Mouse (Mus musculus): ENCODE results near the gene H2afy.

The H2afy gene

DNA sequence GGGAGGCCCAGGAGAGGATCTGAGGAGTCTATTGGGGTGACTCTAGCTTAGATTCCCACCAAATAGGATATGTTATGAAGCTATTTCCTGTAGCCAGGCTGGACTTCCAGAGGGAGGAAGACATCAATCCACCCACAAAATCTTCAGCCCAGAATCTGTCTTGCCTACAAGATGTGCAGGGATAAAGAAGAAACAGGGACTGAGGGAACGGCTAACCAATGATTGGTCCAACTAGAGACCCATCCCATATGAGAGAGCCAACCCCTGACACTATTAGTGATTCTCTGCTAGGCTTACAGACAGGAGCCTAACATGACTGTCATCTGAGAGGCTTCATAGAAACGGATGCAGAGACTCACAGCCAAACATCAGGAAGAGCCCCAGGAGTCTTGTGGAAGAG is 7.9 kb upstream of the H2afy start:
- no peak for DNase-seq

DNA sequence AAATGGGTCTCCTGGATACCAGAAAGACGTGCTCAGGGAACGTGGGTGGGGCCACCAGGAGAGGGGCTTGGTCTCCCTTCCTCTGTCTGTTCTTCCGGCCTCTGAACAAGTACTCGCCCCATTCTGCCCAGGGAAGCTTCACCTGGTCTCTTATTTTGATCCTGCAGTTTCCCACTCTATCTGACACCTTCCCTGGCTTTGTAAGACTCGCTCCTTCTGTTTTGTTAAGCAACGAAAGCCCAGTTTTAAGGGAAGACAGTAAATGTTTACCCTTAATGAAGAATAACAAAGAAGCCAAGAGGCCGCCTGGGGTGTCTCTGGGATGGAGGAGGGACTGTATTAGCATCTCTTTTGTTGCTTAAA is 7.0 kb upstream of the H2afy start:
- no peak for DNase-seq

DNA sequence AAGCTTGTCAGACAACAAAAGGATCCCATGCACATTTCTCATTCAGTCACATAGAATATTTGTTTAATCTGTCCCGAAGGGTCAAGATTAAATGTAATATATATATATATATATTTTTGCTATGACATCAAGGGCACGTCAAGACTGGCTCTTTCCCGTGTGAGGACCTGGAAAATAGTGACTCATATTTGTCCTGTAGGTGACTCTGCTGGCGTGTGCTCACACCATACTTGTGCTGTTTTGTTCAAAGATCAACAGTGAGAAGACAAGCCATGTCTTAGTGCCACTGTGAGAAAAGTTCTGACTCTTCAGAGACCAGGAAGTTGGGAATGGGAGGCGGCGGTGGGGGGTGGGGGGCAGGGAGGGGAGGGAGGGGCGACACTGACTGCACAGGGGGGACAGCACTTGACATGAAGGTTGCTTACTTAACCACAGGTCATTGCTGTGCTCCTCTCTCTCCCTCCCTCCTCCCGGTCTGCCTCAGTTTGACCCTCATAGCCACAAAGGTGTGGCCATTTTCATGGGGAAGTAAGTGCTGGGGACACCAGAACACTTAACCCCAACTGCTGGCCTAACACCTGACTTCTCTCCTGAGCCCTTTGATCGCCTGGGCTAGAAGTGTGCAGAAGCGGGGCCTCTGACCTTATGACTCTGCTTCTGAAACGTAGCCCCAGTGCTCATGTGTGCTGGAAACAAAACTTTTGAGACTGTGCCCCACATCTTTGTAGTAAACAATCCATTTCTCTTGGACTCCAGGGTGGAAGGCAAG is 6.4 kb upstream of the H2afy start:
- DNase-seq, result no peak

GRCm38 (mm10) chr13:56139167-56139751 is 3.1 kb upstream of the H2afy start:
- no peak for DNase-seq

GRCm38 (mm10) chr13:56135231-56136052 is 719 bp downstream of the H2afy start:
- peak; percentile 88 for DNase-seq

DNA sequence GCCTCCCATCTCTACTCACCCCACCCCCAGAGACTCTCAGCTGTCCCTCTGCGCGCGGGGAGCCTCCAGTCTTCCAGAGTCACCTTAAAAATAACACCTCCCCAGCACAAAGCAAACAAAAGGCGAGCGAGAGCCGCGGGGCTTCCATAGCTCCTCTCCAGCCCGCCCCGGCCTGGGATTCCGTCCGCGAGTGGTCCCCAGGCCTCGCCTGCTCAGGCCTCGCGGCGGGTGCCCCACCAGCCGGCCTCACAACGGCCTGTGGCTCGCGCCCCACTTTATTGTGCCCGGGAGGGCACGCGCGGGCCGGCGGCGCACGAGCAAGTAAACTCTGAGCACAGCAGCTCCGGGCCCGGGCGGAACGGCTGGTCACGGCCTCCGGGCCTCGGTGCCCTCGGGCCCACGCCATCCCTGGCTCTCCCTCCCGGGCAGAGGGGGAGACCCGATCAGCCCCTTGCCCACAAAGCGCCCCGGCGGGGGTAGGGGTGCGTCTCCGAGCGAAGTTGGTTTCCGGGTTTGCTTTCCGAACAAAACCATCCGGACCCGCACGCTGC is 1.5 kb downstream of the H2afy start:
- DNase-seq, result peak; percentile 48

- DNase-seq, result no peak
These were observed 2.1 kb downstream of the H2afy start for GRCm38 (mm10) chr13:56134031-56134430.

GRCm38 (mm10) chr13:56132941-56133340 is 3.2 kb downstream of the H2afy start:
- DNase-seq, result no peak

DNA sequence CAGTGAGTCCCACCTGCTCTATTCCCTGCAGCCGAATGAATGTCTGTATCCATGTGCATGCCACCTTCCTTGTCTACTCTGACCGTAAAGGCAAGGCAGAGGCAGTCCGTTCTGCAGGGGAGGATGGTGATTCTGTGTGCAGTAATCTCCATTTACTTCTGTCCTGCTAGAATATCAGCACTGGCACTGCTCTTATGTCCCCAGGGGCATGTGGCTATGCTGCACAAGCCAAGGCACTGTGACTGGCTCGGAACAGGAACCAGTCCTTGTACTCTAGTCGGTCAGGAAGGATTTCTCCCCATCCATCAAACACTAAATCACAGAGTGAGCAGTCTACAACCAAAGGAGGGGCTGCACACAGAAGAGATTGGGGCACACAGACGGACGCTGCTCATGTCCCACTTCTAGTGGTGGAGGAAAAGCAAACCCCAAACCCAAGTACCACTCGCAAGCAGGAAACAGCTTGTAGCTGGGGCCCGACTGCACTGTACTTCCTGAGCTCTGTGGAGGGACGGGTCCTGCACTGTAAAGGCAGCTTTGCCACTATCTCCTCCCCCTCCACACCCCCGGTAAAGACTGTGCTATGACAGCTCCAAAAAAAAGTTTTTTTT is 3.7 kb downstream of the H2afy start:
- no peak for DNase-seq

DNA sequence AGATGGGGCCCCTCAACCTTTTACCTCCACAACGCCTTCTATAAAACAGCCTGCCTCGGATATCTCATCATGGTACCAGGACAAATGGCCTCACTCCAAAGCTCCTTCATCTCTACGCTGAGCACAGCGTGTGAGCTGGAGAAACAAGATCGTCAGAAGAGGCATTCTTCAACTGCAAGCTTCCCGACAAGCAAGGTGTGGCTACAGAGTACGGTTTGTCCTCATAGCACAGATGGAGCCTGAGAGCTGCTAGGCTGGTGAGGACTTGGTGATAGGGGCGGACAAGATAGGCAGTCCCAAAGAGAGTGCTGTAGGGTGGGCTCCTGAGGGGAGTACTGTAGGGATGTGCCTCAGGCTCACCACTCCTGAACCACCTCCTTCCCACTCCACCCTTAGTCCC is 5.6 kb downstream of the H2afy start:
- no peak for DNase-seq

DNA sequence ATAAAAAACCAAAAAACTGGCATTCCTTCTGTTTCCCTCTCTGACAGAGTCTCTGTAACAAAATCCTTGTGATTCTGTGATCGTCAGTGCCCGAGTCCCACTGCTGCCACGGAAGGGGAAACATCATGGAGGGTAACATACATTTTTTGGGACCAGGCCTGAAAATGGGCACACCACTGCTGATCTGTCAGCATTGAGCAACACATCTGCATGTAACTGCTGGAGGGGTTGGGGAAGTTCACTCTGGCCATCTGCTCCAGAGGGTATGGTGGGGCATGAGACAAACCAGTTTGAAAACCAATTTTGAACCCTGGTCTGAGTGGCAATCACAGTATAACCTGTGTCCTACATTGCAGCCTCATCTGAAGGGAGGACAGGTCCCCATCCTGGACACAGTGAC is 6.6 kb downstream of the H2afy start:
- DNase-seq, result no peak

DNA sequence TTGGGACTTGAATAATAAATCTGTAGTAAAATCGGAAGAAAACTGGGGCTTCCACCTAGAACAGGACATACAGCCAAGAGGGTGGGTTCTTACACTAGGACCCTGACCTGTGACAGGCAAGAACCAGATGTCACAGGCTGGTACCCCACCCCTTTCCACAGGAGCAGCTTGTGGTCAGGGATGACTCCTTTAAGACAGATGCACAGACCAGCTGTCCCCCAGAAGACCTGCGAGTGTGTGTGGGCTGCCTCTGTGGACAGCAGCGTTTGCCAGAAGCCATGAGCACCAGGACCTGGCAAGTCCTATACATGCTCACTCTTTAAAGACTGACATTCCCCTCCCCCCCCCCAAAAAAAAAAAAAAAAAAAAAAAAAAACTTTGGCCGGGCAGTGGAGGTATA is 7.1 kb downstream of the H2afy start:
- no peak for DNase-seq

DNA sequence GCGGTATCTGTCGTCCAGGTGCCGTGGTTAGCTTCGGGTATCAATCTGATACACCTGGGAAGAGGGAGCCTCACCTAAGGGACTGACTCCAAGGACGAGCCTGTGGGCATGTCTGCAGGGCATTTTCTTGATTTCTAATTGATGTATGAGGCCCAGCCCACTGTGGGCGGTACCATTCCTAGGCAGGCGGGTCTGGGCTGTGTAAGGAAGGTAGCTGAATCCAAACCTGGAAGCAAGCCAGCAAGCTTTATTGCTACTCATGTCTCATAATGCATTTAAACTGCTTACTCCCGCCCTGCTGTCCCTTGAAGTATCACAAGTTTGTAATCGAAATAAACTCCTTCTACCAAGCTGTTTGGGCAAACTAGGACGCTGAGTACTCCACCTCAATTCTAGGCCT is 10.5 kb downstream of the H2afy start:
- DNase-seq, result no peak

- no peak for DNase-seq
These were observed 13.1 kb downstream of the H2afy start for GRCm38 (mm10) chr13:56123075-56123474.

DNA sequence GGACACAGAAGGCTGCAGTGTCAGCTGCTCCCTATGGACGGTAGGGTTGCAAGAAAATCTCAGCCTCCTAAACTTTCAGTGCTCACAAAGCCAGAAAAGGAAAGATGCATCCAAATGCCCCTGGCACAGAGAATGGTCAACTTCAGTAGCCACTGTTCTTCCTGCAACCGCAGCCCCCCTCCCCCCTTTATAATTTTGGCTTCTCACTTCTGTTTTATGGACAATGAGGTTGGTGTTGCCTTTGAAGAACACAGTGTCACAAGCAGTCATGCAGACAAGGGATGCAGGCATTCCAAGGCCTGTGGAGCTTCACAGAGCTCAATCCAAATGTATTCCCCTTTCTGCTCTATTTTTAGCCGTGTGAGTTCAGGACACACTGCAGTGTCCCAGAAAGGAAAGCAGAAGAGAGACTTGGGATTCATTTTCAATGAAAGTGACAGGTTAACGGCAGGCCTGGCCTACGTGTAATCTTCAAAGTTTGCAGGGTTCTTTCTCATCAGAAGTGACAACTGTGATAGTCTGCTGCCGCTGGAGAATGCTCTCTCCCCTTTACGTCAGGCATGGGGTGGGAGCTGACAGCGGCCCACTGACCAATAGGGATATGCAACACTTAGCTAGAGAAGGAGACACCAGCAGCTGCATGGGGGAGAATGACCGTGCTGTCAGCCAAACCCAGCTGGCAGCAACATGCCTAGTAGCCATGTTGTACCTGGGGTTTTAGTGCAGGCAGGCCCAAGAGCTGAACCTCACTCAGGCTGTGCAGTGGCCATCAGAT is 18.0 kb downstream of the H2afy start:
- DNase-seq, result no peak

GRCm38 (mm10) chr13:56115906-56116305 is 20.3 kb downstream of the H2afy start:
- DNase-seq, result no peak

- no peak for DNase-seq
These were observed 20.8 kb downstream of the H2afy start for GRCm38 (mm10) chr13:56115386-56115785.

GRCm38 (mm10) chr13:56113431-56114248 is 22.5 kb downstream of the H2afy start:
- DNase-seq, result peak; percentile 59

DNA sequence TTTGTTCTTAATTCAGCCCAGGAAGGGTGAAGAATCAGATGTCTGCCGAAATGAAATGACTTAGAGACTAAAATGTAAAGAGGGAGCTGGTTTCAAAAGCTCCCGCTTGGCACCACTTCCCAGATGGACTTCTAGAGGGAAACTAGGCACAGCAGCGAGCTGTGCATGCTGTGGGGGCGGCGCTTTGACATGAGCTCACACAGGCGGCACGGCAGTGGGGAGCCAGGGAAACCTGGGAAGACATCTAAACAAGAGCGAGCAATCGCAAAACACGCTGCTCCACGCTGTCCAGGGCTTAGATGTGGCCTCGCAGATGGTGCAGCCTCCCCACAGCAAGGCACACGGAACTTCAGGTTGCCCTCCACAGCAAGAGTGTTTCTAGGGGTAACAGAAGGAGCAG is 23.2 kb downstream of the H2afy start:
- DNase-seq, result peak; percentile 62

GRCm38 (mm10) chr13:56112496-56112895 is 23.7 kb downstream of the H2afy start:
- DNase-seq, result no peak

- DNase-seq, result no peak
These were observed 24.6 kb downstream of the H2afy start for GRCm38 (mm10) chr13:56111601-56112000.
